Mouse (Mus musculus): ENCODE measurements around the gene Stard13. TPM values are rescaled to one million over a fixed set of nuclear protein-coding genes. Genes with fewer than 3 reads are reported as not detected.

Gene Stard13
- polyA plus RNA-seq, 1 experiment from 2014 or later: 20.6 TPM

DNA sequence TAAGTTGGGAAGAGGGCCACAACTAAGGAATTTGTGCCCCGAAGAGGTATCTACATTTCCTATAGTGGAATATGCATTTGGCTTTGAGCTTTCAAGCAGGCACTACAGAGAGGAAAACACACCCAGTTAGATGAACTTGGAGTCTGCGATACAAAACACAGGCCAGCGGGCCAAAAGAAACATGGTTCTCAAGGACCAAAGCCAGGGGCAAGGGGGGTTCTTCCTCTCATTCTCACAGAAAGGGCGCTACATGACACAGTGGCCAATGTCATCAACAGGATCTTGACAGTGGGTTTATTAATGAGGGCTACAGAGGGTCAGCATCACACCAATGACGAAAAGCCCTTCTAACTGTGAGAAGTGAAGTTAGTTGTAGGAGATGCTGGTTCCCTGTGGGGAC lies 175.9 kb downstream of the Stard13 start:
- Histone ChIP-seq H3K9me3 (ENCODE audit: control insufficient read depth, low read length) (peaks cover 8% of the 10 kb centered on the region; the same call in 1 of the 2 replicates), H3K4me3 (ENCODE audit: low read length) (no peak overlapping the region), H3K36me3 (ENCODE audit: control insufficient read depth, insufficient read depth, low read length) (peaks cover 30% of the 10 kb centered on the region), H3K9ac (ENCODE audit: low read length) (no peak overlapping the region), H3K27me3 (ENCODE audit: control insufficient read depth, insufficient read depth, low read depth, low read length) (no peaks in the 10 kb centered on the region), H3K4me1 (replicated peaks; ENCODE audit: control insufficient read depth, insufficient read depth, low read length) (peaks cover 37% of the 10 kb centered on the region), H3K27ac (ENCODE audit: low read length) (peak overlapping the region; percentile 3; the same call in 1 of the 2 replicates), H3K4me2 (ENCODE audit: low read depth, low read length) (no peak overlapping the region)
- WGBS: 84% methylated on average over 5 of the region's 5 CpGs
- ATAC-seq (ENCODE audit: low read depth): no peak

DNA sequence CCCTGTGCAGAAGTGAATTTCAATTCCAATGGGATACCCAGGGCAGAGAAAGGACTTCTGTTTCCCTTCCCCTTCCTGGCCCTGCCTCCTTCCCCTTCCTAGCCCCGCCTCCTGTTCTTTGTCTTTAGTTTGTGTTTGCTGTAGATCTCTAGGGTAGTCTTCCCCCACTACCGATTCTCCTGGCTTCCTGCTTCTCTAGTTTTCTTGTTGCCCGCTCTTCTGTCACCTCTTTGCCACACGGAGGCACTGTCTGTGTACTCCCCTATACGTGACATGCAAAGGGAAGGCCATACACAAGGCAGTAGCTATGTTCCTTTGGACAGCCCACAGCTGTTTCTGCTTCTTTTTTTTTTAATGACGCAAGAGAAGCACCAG lies 176.7 kb downstream of the Stard13 start:
- Histone ChIP-seq H3K27me3 (ENCODE audit: control insufficient read depth, insufficient read depth, low read depth, low read length) (no peaks in the 10 kb centered on the region), H3K9ac (ENCODE audit: low read length) (peak overlapping the region; percentile 36; the same call in 1 of the 2 replicates), H3K36me3 (ENCODE audit: control insufficient read depth, insufficient read depth, low read length) (peaks cover 28% of the 10 kb centered on the region), H3K4me1 (replicated peaks; ENCODE audit: control insufficient read depth, insufficient read depth, low read length) (peaks cover 37% of the 10 kb centered on the region), H3K4me2 (ENCODE audit: low read depth, low read length) (peak overlapping the region; percentile 37; the same call in 1 of the 2 replicates), H3K9me3 (ENCODE audit: control insufficient read depth, low read length) (peaks cover 4% of the 10 kb centered on the region; the same call in 1 of the 2 replicates), H3K27ac (ENCODE audit: low read length) (peak overlapping the region; percentile 87), H3K4me3 (ENCODE audit: low read length) (no peak overlapping the region)
- 29% methylated on average over 6 of the region's 6 CpGs for WGBS
- peak; percentile 77 for ATAC-seq (ENCODE audit: low read depth)

DNA sequence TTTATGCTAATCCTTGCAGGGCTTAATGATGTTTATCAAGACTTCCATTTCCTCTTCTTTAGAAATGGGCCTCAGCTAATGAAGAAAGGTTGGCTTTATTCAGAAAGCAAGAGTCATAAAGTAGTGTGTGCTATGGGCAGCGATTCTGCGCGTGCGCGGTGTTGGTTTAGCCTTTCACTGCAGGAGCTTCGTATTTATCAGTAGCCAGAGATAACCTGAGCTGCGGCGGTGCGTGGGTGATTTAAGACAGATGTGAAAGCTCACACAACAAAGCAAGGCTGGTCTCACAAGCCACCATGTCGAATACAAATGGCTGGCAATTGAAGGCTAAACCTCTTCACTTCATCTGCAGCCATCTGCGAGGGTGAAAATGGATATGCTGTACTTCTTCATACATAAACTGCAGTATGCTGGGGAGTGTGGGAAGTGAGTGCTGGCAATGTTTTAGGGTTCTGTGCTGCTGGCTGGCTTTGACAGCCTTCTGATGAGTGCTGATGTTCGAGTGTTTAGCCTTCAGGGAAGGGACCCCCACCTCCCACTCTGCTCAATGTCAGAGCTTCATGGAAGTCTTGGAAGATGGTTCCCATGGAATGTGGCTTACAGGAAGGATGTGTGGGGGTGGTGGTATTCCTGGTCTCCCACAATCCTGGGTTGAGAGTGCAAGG lies 177.2 kb downstream of the Stard13 start:
- WGBS: 33% methylated on average over 12 of the region's 12 CpGs
- Histone ChIP-seq H3K9ac (ENCODE audit: low read length) (peak overlapping the region; percentile 36; the same call in 1 of the 2 replicates), H3K27me3 (ENCODE audit: control insufficient read depth, insufficient read depth, low read depth, low read length) (no peaks in the 10 kb centered on the region), H3K4me3 (ENCODE audit: low read length) (no peak overlapping the region), H3K4me1 (replicated peaks; ENCODE audit: control insufficient read depth, insufficient read depth, low read length) (peaks cover 37% of the 10 kb centered on the region), H3K27ac (ENCODE audit: low read length) (peak overlapping the region; percentile 87), H3K36me3 (ENCODE audit: control insufficient read depth, insufficient read depth, low read length) (peaks cover 24% of the 10 kb centered on the region), H3K4me2 (ENCODE audit: low read depth, low read length) (peak overlapping the region; percentile 37), H3K9me3 (ENCODE audit: control insufficient read depth, low read length) (peaks cover 3% of the 10 kb centered on the region; the same call in 1 of the 2 replicates)
- no peak for ATAC-seq (ENCODE audit: low read depth)

DNA sequence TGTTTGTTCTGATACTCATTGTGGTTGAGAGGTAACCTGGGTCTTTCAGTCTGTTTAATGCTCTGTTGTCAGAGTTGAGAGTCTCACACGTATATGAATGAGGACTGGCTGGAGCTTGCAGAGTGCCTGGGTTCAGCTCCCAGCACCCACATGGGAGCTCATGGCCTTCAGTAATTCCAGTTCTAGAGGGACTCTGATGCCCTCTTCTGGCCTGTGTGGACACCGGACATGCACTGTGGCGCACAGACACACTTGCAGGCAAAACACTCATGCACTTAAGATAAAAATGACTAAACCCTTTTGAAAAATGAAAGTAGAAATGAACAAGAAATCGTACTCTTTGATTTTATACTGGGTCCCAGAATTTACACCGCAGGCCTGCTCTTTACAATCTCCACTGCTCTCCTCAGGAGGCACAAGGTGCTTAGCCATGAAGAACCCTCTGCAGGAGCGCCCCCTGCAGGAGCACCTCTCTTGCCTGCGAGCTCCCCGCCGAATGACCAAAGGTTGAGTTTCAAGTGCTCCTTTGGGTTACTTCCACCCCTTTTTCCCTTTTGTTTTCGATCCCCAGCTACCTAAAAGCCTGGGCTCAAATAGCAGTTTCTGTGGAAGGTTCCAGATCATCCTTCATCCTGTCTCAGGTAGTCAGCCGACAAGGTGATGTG lies 178.1 kb downstream of the Stard13 start:
- no peak for ATAC-seq (ENCODE audit: low read depth)
- Histone ChIP-seq H3K4me2 (ENCODE audit: low read depth, low read length) (no peak overlapping the region), H3K27ac (ENCODE audit: low read length) (peak overlapping the region; percentile 87), H3K36me3 (ENCODE audit: control insufficient read depth, insufficient read depth, low read length) (peaks cover 32% of the 10 kb centered on the region), H3K27me3 (ENCODE audit: control insufficient read depth, insufficient read depth, low read depth, low read length) (no peaks in the 10 kb centered on the region), H3K9me3 (ENCODE audit: control insufficient read depth, low read length) (peaks cover 3% of the 10 kb centered on the region; the same call in 1 of the 2 replicates), H3K4me1 (replicated peaks; ENCODE audit: control insufficient read depth, insufficient read depth, low read length) (peaks cover 35% of the 10 kb centered on the region), H3K9ac (ENCODE audit: low read length) (no peak overlapping the region), H3K4me3 (ENCODE audit: low read length) (no peak overlapping the region)
- WGBS: 88% methylated on average over 11 of the region's 11 CpGs

DNA sequence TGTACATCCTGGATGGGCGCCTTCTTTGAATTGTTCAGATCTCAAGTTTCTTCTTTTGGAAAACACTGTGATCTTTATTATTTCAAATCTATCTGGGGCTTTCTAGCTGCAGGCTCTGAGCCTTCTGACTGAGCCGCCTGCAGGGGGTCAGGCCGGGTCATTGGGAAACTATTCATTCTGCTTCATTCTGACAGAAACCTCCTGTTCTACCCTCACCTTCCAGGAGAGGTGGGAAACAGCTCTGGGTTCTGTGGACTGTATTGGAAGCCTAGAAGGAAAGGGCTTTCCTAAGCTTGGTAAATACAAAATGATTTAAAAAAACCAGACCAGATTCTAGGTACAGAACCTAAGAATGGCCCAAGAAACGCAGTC lies 178.9 kb downstream of the Stard13 start:
- Histone ChIP-seq H3K4me2 (ENCODE audit: low read depth, low read length) (peak overlapping the region; percentile 4; the same call in 1 of the 2 replicates), H3K27me3 (ENCODE audit: control insufficient read depth, insufficient read depth, low read depth, low read length) (no peaks in the 10 kb centered on the region), H3K9ac (ENCODE audit: low read length) (peak overlapping the region; percentile 1; the same call in 1 of the 2 replicates), H3K9me3 (ENCODE audit: control insufficient read depth, low read length) (peaks cover 3% of the 10 kb centered on the region; the same call in 1 of the 2 replicates), H3K4me1 (replicated peaks; ENCODE audit: control insufficient read depth, insufficient read depth, low read length) (peaks cover 31% of the 10 kb centered on the region), H3K27ac (ENCODE audit: low read length) (peak overlapping the region; percentile 87), H3K4me3 (ENCODE audit: low read length) (no peak overlapping the region), H3K36me3 (ENCODE audit: control insufficient read depth, insufficient read depth, low read length) (peaks cover 32% of the 10 kb centered on the region)
- no peak for ATAC-seq (ENCODE audit: low read depth)
- WGBS: 39% methylated on average over 4 of the region's 4 CpGs

DNA sequence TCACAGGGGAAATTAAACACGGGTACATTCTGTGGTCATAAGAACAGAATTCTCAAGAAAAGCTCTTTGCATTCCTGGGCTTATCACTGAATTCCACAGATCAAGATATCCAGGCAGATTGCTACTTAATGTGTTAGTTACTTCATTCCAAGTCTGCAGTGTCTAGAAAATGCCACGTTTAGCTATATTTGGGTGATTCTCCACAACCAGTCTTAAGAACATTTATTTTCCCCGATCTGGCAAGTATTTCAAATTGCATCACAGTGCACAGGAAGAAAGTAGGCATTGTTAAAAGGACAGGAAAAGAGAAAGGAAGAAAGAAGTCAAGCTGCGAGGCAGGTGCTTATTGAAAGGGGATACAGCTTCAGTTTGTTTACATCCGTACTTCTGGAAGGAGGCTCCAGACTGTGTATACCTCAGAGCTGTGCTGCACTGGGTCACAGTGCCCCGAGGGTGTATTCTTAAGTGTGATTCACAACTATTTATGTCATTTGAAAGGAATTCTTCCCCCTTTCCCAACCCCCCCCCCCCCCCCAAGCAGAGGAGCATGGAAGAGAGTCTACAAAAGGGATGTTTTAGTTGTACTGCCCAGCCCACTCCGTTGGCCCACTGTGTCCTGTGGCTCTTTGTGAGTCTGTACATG lies 179.4 kb downstream of the Stard13 start:
- H3K27me3 ChIP-seq (ENCODE audit: control insufficient read depth, insufficient read depth, low read depth, low read length): no peaks in the 10 kb centered on the region
- ATAC-seq (ENCODE audit: low read depth): peak; percentile 80
- peak overlapping the region; percentile 4; the same call in 1 of the 2 replicates for H3K4me2 ChIP-seq (ENCODE audit: low read depth, low read length)
- H3K27ac ChIP-seq (ENCODE audit: low read length): peak overlapping the region; percentile 87
- H3K4me3 ChIP-seq (ENCODE audit: low read length): no peak overlapping the region
- H3K9ac ChIP-seq (ENCODE audit: low read length): no peak overlapping the region
- H3K36me3 ChIP-seq (ENCODE audit: control insufficient read depth, insufficient read depth, low read length): peaks cover 32% of the 10 kb centered on the region
- H3K4me1 ChIP-seq (replicated peaks; ENCODE audit: control insufficient read depth, insufficient read depth, low read length): peaks cover 31% of the 10 kb centered on the region
- peaks cover 3% of the 10 kb centered on the region; the same call in 1 of the 2 replicates for H3K9me3 ChIP-seq (ENCODE audit: control insufficient read depth, low read length)
- 13% methylated on average over 7 of the region's 7 CpGs for WGBS

DNA sequence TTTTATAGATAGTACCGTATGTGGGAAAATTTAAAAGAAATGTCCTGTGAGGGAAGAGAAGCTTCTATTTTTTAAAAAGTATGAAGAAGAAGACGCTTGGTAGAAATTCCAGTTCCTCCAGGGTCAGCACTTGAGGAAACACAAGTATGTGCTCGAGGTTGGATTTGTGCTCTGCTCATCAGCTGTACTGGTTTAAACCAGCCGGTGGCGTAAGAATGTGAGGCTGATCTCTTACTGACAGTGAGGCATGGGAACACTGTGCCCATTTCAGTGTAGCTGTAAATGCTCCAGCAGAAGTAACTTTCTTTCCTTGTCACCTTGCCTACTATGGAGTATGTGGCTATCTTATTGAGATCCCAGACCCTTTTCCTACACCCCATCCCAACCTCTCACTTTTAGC lies 180.4 kb downstream of the Stard13 start:
- Histone ChIP-seq H3K9me3 (ENCODE audit: control insufficient read depth, low read length) (peaks cover 3% of the 10 kb centered on the region; the same call in 1 of the 2 replicates), H3K36me3 (ENCODE audit: control insufficient read depth, insufficient read depth, low read length) (peaks cover 32% of the 10 kb centered on the region), H3K4me3 (ENCODE audit: low read length) (no peak overlapping the region), H3K9ac (ENCODE audit: low read length) (no peak overlapping the region), H3K27me3 (ENCODE audit: control insufficient read depth, insufficient read depth, low read depth, low read length) (no peaks in the 10 kb centered on the region), H3K4me1 (replicated peaks; ENCODE audit: control insufficient read depth, insufficient read depth, low read length) (peaks cover 31% of the 10 kb centered on the region), H3K27ac (ENCODE audit: low read length) (peak overlapping the region; percentile 87), H3K4me2 (ENCODE audit: low read depth, low read length) (no peak overlapping the region)
- no peak for ATAC-seq (ENCODE audit: low read depth)
- 54% methylated on average over 5 of the region's 5 CpGs for WGBS

DNA sequence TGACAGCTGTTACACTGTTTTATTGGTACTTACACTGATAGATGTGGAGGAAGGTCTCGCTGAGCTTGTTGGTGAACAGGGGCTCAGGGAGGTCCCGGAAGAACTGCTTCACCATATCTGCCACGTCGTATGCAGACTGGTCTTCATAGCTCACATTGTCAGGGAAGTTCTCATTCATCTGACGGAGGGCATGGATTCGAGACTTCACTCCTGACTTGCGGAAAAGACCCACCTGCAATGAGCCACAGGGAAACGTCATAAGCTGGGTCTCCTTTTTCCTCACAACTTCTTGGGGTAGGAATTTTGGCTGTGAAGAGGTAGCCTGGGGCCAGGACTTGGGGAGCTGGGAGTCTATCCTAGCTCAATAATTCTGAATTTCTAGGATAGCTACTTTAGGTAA lies 181.3 kb downstream of the Stard13 start:
- Histone ChIP-seq H3K4me1 (replicated peaks; ENCODE audit: control insufficient read depth, insufficient read depth, low read length) (peaks cover 32% of the 10 kb centered on the region), H3K27me3 (ENCODE audit: control insufficient read depth, insufficient read depth, low read depth, low read length) (no peaks in the 10 kb centered on the region), H3K36me3 (ENCODE audit: control insufficient read depth, insufficient read depth, low read length) (peaks cover 36% of the 10 kb centered on the region), H3K4me2 (ENCODE audit: low read depth, low read length) (no peak overlapping the region), H3K9ac (ENCODE audit: low read length) (no peak overlapping the region), H3K9me3 (ENCODE audit: control insufficient read depth, low read length) (peaks cover 3% of the 10 kb centered on the region; the same call in 1 of the 2 replicates), H3K27ac (ENCODE audit: low read length) (no peak overlapping the region), H3K4me3 (ENCODE audit: low read length) (no peak overlapping the region)
- ATAC-seq (ENCODE audit: low read depth): no peak
- 93% methylated on average over 8 of the region's 8 CpGs for WGBS

DNA sequence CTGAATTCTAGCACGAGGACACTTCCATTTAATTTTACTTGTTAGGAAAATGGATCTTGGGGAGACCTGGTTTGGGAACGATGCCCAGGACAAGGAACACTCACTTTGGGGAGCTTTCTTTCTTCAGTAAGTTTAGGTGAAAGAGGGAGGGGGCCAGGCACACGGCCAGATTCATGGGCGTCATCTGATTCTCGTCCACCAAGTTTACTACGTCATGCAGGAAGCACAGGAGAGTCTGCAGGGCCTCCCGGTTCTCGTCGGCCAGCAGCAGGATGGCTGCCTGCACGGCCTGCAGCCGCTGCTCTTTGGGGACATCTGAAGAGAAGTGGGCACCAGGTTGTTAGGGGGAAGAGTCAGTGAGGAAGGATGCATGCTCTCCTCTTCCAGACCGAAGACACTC lies 186.1 kb downstream of the Stard13 start:
- peaks cover 3% of the 10 kb centered on the region; the same call in 1 of the 2 replicates for H3K9me3 ChIP-seq (ENCODE audit: control insufficient read depth, low read length)
- 0 out of 2 replicates have a peak, but pooled peaks cover 2% of the 10 kb centered on the region for H3K4me1 ChIP-seq (replicated peaks; ENCODE audit: control insufficient read depth, insufficient read depth, low read length)
- WGBS: 64% methylated on average over 12 of the region's 12 CpGs
- H3K4me2 ChIP-seq (ENCODE audit: low read depth, low read length): no peak overlapping the region
- H3K27me3 ChIP-seq (ENCODE audit: control insufficient read depth, insufficient read depth, low read depth, low read length): no peaks in the 10 kb centered on the region
- H3K9ac ChIP-seq (ENCODE audit: low read length): no peak overlapping the region
- H3K4me3 ChIP-seq (ENCODE audit: low read length): no peak overlapping the region
- peak; percentile 56; the same call in 1 of the 2 replicates for ATAC-seq (ENCODE audit: low read depth)
- H3K36me3 ChIP-seq (ENCODE audit: control insufficient read depth, insufficient read depth, low read length): peaks cover 50% of the 10 kb centered on the region
- H3K27ac ChIP-seq (ENCODE audit: low read length): peak overlapping the region; percentile 36; the same call in 1 of the 2 replicates
